Mouse (Mus musculus): ENCODE data around the gene Dmkn. TPM values are rescaled to one million over a fixed set of nuclear protein-coding genes. Genes with fewer than 3 reads are reported as not detected.

Dmkn gene
- polyA plus RNA-seq, 1 experiment, result 3.1 TPM

DNA sequence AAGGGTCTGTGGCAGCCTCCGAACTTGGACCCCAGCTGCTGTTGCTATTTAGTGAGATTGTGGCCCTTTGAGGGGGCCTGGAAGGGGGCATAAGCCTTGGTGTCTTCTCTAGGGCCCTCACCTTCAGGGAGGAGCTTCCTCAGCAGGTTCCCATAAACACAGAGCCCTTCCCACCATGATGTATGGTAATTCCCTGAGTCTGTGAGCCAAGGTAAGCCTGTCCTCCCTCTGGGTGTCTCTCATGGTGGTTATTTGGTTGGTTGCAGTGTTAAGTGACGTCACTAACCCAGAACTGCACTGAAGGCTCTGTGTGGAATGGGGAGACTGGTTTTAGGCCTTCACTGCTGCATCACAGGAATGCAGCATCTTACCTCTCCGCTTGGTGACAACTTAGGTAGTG lies 65.9 kb downstream of the Dmkn start:
- TF ChIP-seq CTCF (IDR thresholded peaks at IDR 0.05; ENCODE audit: control insufficient read depth, insufficient read depth, low read length) (no peak), POLR2A (IDR thresholded peaks at IDR 0.05; ENCODE audit: borderline replicate concordance, control insufficient read depth, low read depth, low read length) (no peak)
- 61% methylated on average over 3 of the region's 3 CpGs for WGBS
- Histone ChIP-seq H3K4me3 (replicated peaks; ENCODE audit: control insufficient read depth, low read depth, low read length) (no peak overlapping the region), H3K4me1 (ENCODE audit: control insufficient read depth, insufficient read depth, low read length) (peaks cover 3% of the 10 kb centered on the region), H3K27ac (ENCODE audit: control insufficient read depth, insufficient read depth, low read depth, low read length, poor library complexity) (peak overlapping the region; percentile 27; the same call in 1 of the 2 replicates)

Other genes with a start within 250 kb of the Dmkn start
- gene Arhgap33, start 228.7 kb upstream of the Dmkn start, polyA plus RNA-seq (2011; ENCODE audit: insufficient read depth, insufficient read length, low replicate concordance, missing spikeins), result 45.1 and 61.6 TPM in 2 replicates
- 13.1 and 19.0 TPM in 2 replicates for gene Hspb6, start 211.6 kb upstream of the Dmkn start, polyA plus RNA-seq (2011; ENCODE audit: insufficient read depth, insufficient read length, low replicate concordance, missing spikeins)
- gene Proser3, start 211.5 kb upstream of the Dmkn start, polyA plus RNA-seq (2011; ENCODE audit: insufficient read depth, insufficient read length, low replicate concordance, missing spikeins), result 4.2 and 12.8 TPM in 2 replicates
- 22.2 and 47.7 TPM in 2 replicates for gene Lin37, start 203.9 kb upstream of the Dmkn start, polyA plus RNA-seq (2011; ENCODE audit: insufficient read depth, insufficient read length, low replicate concordance, missing spikeins)
- 28.8 and 71.1 TPM in 2 replicates for gene U2af1l4, start 200.5 kb upstream of the Dmkn start, polyA plus RNA-seq (2011; ENCODE audit: insufficient read depth, insufficient read length, low replicate concordance, missing spikeins)
- 7.6 and 11.0 TPM in 2 replicates for gene Gm49396, start 200.4 kb upstream of the Dmkn start, polyA plus RNA-seq (2011; ENCODE audit: insufficient read depth, insufficient read length, low replicate concordance, missing spikeins)
- 50.7 and 98.9 TPM in 2 replicates for gene Psenen, start 200.1 kb upstream of the Dmkn start, polyA plus RNA-seq (2011; ENCODE audit: insufficient read depth, insufficient read length, low replicate concordance, missing spikeins)
- 11.3 and 15.7 TPM in 2 replicates for gene Igflr1, start 198.3 kb upstream of the Dmkn start, polyA plus RNA-seq (2011; ENCODE audit: insufficient read depth, insufficient read length, low replicate concordance, missing spikeins)
- gene Kmt2b, start 175.0 kb upstream of the Dmkn start, polyA plus RNA-seq (2011; ENCODE audit: insufficient read depth, insufficient read length, low replicate concordance, missing spikeins), result 35.5 and 102 TPM in 2 replicates
- gene Zbtb32, start 164.8 kb upstream of the Dmkn start, polyA plus RNA-seq (2011; ENCODE audit: insufficient read depth, insufficient read length, low replicate concordance, missing spikeins), result 3.1 TPM in 1 of 2 replicates, not detected in the other
- gene Upk1a, start 150.9 kb upstream of the Dmkn start, polyA plus RNA-seq (2011; ENCODE audit: insufficient read depth, insufficient read length, low replicate concordance, missing spikeins), result 1.4 TPM in 1 of 2 replicates, not detected in the other
- 443 and 613 TPM in 2 replicates for gene Cox6b1, start 137.6 kb upstream of the Dmkn start, polyA plus RNA-seq (2011; ENCODE audit: insufficient read depth, insufficient read length, low replicate concordance, missing spikeins)
- not detected in 2 replicates for gene Etv2, start 127.9 kb upstream of the Dmkn start, polyA plus RNA-seq (2011; ENCODE audit: insufficient read depth, insufficient read length, low replicate concordance, missing spikeins)
- gene Rbm42, start 113.4 kb upstream of the Dmkn start, polyA plus RNA-seq (2011; ENCODE audit: insufficient read depth, insufficient read length, low replicate concordance, missing spikeins), result 24.9 and 25.2 TPM in 2 replicates
- 19.5 and 32.1 TPM in 2 replicates for gene Haus5, start 98.8 kb upstream of the Dmkn start, polyA plus RNA-seq (2011; ENCODE audit: insufficient read depth, insufficient read length, low replicate concordance, missing spikeins)
- not detected in 2 replicates for gene Pmis2, start 92.2 kb upstream of the Dmkn start, polyA plus RNA-seq (2011; ENCODE audit: insufficient read depth, insufficient read length, low replicate concordance, missing spikeins)
- not detected in 2 replicates for gene 2200002J24Rik, start 64.8 kb upstream of the Dmkn start, polyA plus RNA-seq (2011; ENCODE audit: insufficient read depth, insufficient read length, low replicate concordance, missing spikeins)
- gene Atp4a, start 51.5 kb upstream of the Dmkn start, polyA plus RNA-seq (2011; ENCODE audit: insufficient read depth, insufficient read length, low replicate concordance, missing spikeins), result 0.95 TPM in 1 of 2 replicates, not detected in the other
- 49.6 and 95.6 TPM in 2 replicates for gene Tmem147, start 34.2 kb upstream of the Dmkn start, polyA plus RNA-seq (2011; ENCODE audit: insufficient read depth, insufficient read length, low replicate concordance, missing spikeins)
- not detected in 2 replicates for gene Gapdhs, start 20.1 kb upstream of the Dmkn start, polyA plus RNA-seq (2011; ENCODE audit: insufficient read depth, insufficient read length, low replicate concordance, missing spikeins)
- gene Sbsn, start 12.3 kb upstream of the Dmkn start, polyA plus RNA-seq (2011; ENCODE audit: insufficient read depth, insufficient read length, low replicate concordance, missing spikeins), result 3.5 and 6.4 TPM in 2 replicates
- not detected in 2 replicates for gene Krtdap, start 24.1 kb downstream of the Dmkn start, polyA plus RNA-seq (2011; ENCODE audit: insufficient read depth, insufficient read length, low replicate concordance, missing spikeins)
- gene Ffar2, start 60.0 kb downstream of the Dmkn start, polyA plus RNA-seq (2011; ENCODE audit: insufficient read depth, insufficient read length, low replicate concordance, missing spikeins), result 3.6 and 18.3 TPM in 2 replicates
- gene Ffar3, start 92.4 kb downstream of the Dmkn start, polyA plus RNA-seq (2011; ENCODE audit: insufficient read depth, insufficient read length, low replicate concordance, missing spikeins), result not detected in 2 replicates
- 2.1 and 4.9 TPM in 2 replicates for gene Ffar1, start 97.8 kb downstream of the Dmkn start, polyA plus RNA-seq (2011; ENCODE audit: insufficient read depth, insufficient read length, low replicate concordance, missing spikeins)
- 24.0 and 59.4 TPM in 2 replicates for gene Cd22, start 116.6 kb downstream of the Dmkn start, polyA plus RNA-seq (2011; ENCODE audit: insufficient read depth, insufficient read length, low replicate concordance, missing spikeins)
- 1.1 and 7.2 TPM in 2 replicates for gene Mag, start 151.1 kb downstream of the Dmkn start, polyA plus RNA-seq (2011; ENCODE audit: insufficient read depth, insufficient read length, low replicate concordance, missing spikeins)
- gene Hamp2, start 160.9 kb downstream of the Dmkn start, polyA plus RNA-seq (2011; ENCODE audit: insufficient read depth, insufficient read length, low replicate concordance, missing spikeins), result not detected in 2 replicates
- 9.2 and 42.2 TPM in 2 replicates for gene Hamp, start 180.3 kb downstream of the Dmkn start, polyA plus RNA-seq (2011; ENCODE audit: insufficient read depth, insufficient read length, low replicate concordance, missing spikeins)
- gene Usf2, start 193.0 kb downstream of the Dmkn start, polyA plus RNA-seq (2011; ENCODE audit: insufficient read depth, insufficient read length, low replicate concordance, missing spikeins), result 88.9 and 89.6 TPM in 2 replicates
- 0.81 and 4.2 TPM in 2 replicates for gene Lsr, start 209.7 kb downstream of the Dmkn start, polyA plus RNA-seq (2011; ENCODE audit: insufficient read depth, insufficient read length, low replicate concordance, missing spikeins)
- 0.75 TPM in 1 of 2 replicates, not detected in the other for gene Fam187b, start 210.0 kb downstream of the Dmkn start, polyA plus RNA-seq (2011; ENCODE audit: insufficient read depth, insufficient read length, low replicate concordance, missing spikeins)